Comparison of ENCODE assay signal across 11 mouse cellular contexts in the genomic region with DNA sequence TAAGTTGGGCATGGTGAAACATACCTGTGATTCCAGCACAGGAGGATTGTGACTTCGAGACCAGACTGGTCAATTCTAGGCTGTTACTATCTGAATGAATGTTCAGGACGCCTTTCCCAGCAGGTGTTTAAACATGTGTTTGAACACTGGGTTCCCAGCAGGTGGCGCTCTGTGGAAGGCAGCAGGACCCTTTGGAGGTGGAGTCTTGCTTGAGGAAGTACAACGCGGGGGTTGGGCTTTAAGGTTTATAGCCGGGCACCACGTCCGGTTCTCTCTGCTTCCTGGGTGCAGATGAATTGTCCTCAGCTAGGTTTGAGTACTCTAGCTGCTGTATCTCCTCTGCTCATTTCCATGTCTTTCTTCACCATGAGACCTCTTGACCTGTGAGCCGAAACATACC.
DNase-seq lines count a peak whose midpoint lies in the region; ATAC-seq and TF ChIP-seq lines count a peak whose summit lies in the region.
"Had no signal": no experiment of that assay in that cellular context is flagged by ENCODE, and none has a peak within 500 bp of the region (broad histone marks: within the 10 kb centered on the region; RNA-seq: fewer than 3 reads in every experiment).

No protein-coding gene starts in this region.

- H3K4me1 ChIP-seq in forebrain, embryonic 10.5 days: no peaks in the 10 kb centered on the region
- H3K4me1 ChIP-seq in forebrain, embryonic 15.5 days: no peaks in the 10 kb centered on the region
- H3K4me1 ChIP-seq in lung, postnatal 0 days (ENCODE audit: insufficient read depth, low read depth, low read length): no peaks in the 10 kb centered on the region
- no peaks in the 10 kb centered on the region for H3K4me1 ChIP-seq in cortical plate, adult 2 months (ENCODE audit: control insufficient read depth, insufficient read depth, low read length)
- no peaks in the 10 kb centered on the region for H3K4me1 ChIP-seq in heart, adult 2 months (ENCODE audit: control insufficient read depth, insufficient read depth, low read length)
- H3K4me1 ChIP-seq: embryonic facial prominence, embryonic 12.5 days; hindbrain, embryonic 12.5 days; limb, embryonic 15.5 days had no signal

- no peaks in the 10 kb centered on the region for H3K36me3 ChIP-seq in forebrain, embryonic 10.5 days (replicated peaks)
- no peaks in the 10 kb centered on the region for H3K36me3 ChIP-seq in forebrain, embryonic 15.5 days
- no peaks in the 10 kb centered on the region for H3K36me3 ChIP-seq in lung, postnatal 0 days (ENCODE audit: insufficient read depth, low read length)
- no peaks in the 10 kb centered on the region for H3K36me3 ChIP-seq in heart, adult 2 months (ENCODE audit: control insufficient read depth, insufficient read depth, low read length)
- H3K36me3 ChIP-seq: embryonic facial prominence, embryonic 12.5 days; hindbrain, embryonic 12.5 days; limb, embryonic 15.5 days had no signal

- peak; percentile 16 for DNase-seq in forebrain, embryonic 10.5 days (ENCODE audit: extremely low spot score, low spot score)
- DNase-seq in lung, postnatal 0 days (ENCODE audit: low spot score): peak; percentile 9
- DNase-seq in lung, adult 18-20 months: no peak
- peak; percentile 56 for DNase-seq in mesoderm, embryonic 11.5 days (ENCODE audit: low read depth, low spot score)
- no peak for DNase-seq in heart, adult 2 months

- peak; percentile 27; the same call in 1 of the 2 replicates for TF ChIP-seq CTCF in lung, postnatal 0 days (IDR thresholded peaks at IDR 0.05)
- TF ChIP-seq CTCF in cortical plate, adult 2 months (IDR thresholded peaks at IDR 0.05; ENCODE audit: extremely low read depth, insufficient read depth, low read length): peak; percentile 37; the same call in 1 of the 2 replicates
- TF ChIP-seq CTCF in heart, adult 2 months (IDR thresholded peaks at IDR 0.05): no peak

- no peak overlapping the region for H3K4me2 ChIP-seq in forebrain, embryonic 15.5 days (replicated peaks)
- H3K4me2 ChIP-seq in lung, postnatal 0 days (replicated peaks; ENCODE audit: low read depth, low read length): no peak overlapping the region
- H3K4me2 ChIP-seq: embryonic facial prominence, embryonic 12.5 days; hindbrain, embryonic 12.5 days; limb, embryonic 15.5 days had no signal

- H3K27me3 ChIP-seq in forebrain, embryonic 10.5 days (ENCODE audit: poor library complexity, severe bottlenecking): no peaks in the 10 kb centered on the region
- no peaks in the 10 kb centered on the region for H3K27me3 ChIP-seq in forebrain, embryonic 15.5 days
- H3K27me3 ChIP-seq in lung, postnatal 0 days (replicated peaks; ENCODE audit: insufficient read depth, low read length): no peaks in the 10 kb centered on the region
- no peaks in the 10 kb centered on the region for H3K27me3 ChIP-seq in heart, adult 2 months (ENCODE audit: control insufficient read depth, insufficient read depth, low read length)
- H3K27me3 ChIP-seq: embryonic facial prominence, embryonic 12.5 days; hindbrain, embryonic 12.5 days; limb, embryonic 15.5 days had no signal

- TF ChIP-seq EP300 in lung, postnatal 0 days (IDR thresholded peaks at IDR 0.05): no peak
- no peak for TF ChIP-seq EP300 in heart, adult 2 months (IDR thresholded peaks at IDR 0.05; ENCODE audit: insufficient read depth, low read depth, low read length)

- intact Hi-C loops in heart, adult 2 months (cut with DNase I): no loop called here

- no peak overlapping the region for H3K9ac ChIP-seq in forebrain, embryonic 15.5 days (replicated peaks)
- H3K9ac ChIP-seq in lung, postnatal 0 days (replicated peaks; ENCODE audit: low read depth): no peak overlapping the region
- no peak overlapping the region for H3K9ac ChIP-seq in heart, adult 2 months (ENCODE audit: low read depth, low read length)
- H3K9ac ChIP-seq: embryonic facial prominence, embryonic 12.5 days; hindbrain, embryonic 12.5 days; limb, embryonic 15.5 days had no signal

- H3K27ac ChIP-seq in forebrain, embryonic 10.5 days: no peak overlapping the region
- H3K27ac ChIP-seq in forebrain, embryonic 15.5 days (replicated peaks): no peak overlapping the region
- no peak overlapping the region for H3K27ac ChIP-seq in lung, postnatal 0 days (ENCODE audit: low read length)
- no peak overlapping the region for H3K27ac ChIP-seq in cortical plate, adult 2 months (ENCODE audit: insufficient read depth, low read length)
- H3K27ac ChIP-seq in heart, adult 2 months: no peak overlapping the region
- H3K27ac ChIP-seq: embryonic facial prominence, embryonic 12.5 days; hindbrain, embryonic 12.5 days; limb, embryonic 15.5 days had no signal

- no peaks in the 10 kb centered on the region for H3K79me2 ChIP-seq in heart, adult 2 months (replicated peaks; ENCODE audit: control insufficient read depth, insufficient read depth, low read length)

- WGBS in forebrain, embryonic 10.5 days: 70% methylated on average over 9 of the region's 9 CpGs
- WGBS in forebrain, embryonic 15.5 days: 69% methylated on average over 9 of the region's 9 CpGs
- WGBS in lung, postnatal 0 days: 57% methylated on average over 9 of the region's 9 CpGs
- 60% methylated on average over 9 of the region's 9 CpGs for WGBS in heart, adult 2 months

- no peak for TF ChIP-seq POLR2A in cortical plate, adult 2 months (IDR thresholded peaks at IDR 0.05; ENCODE audit: extremely low read depth, insufficient read depth, low read length)
- no peak for TF ChIP-seq POLR2A in heart, adult 2 months (IDR thresholded peaks at IDR 0.05; ENCODE audit: insufficient read depth, low read depth, low read length)

- H3K9me3 ChIP-seq in forebrain, embryonic 10.5 days: no peaks in the 10 kb centered on the region
- no peaks in the 10 kb centered on the region for H3K9me3 ChIP-seq in forebrain, embryonic 15.5 days
- H3K9me3 ChIP-seq in lung, postnatal 0 days (ENCODE audit: low read length): no peaks in the 10 kb centered on the region
- H3K9me3 ChIP-seq: embryonic facial prominence, embryonic 12.5 days; hindbrain, embryonic 12.5 days; limb, embryonic 15.5 days had no signal

- no peak for ATAC-seq in forebrain, embryonic 15.5 days (replicated peaks)
- no peak for ATAC-seq in lung, postnatal 0 days
- ATAC-seq in activated CD4-positive, CD25-positive, alpha-beta regulatory T cell, adult 4 months: no peak

- H3K4me3 ChIP-seq in forebrain, embryonic 10.5 days: no peak overlapping the region
- H3K4me3 ChIP-seq in forebrain, embryonic 15.5 days: no peak overlapping the region
- H3K4me3 ChIP-seq in lung, postnatal 0 days (ENCODE audit: low read depth, low read length): no peak overlapping the region
- H3K4me3 ChIP-seq in cortical plate, adult 2 months (ENCODE audit: insufficient read depth, low read length): no peak overlapping the region
- H3K4me3 ChIP-seq in heart, adult 2 months: no peak overlapping the region
- H3K4me3 ChIP-seq: embryonic facial prominence, embryonic 12.5 days; hindbrain, embryonic 12.5 days; limb, embryonic 15.5 days had no signal

Comparison
In these comparisons a context has a peak if more than half of its experiments do, and no peak if none do; other contexts are left out.
1. DNase-seq: peak in forebrain, embryonic 10.5 days (single experiment), lung, postnatal 0 days (single experiment) and mesoderm, embryonic 11.5 days (single experiment); none in lung, adult 18-20 months (0 of 2) and heart, adult 2 months (0 of 2).